Mouse (Mus musculus) stomach, postnatal 0 days (tissue): Measurements from ENCODE around the gene Abcc2. TPM values are rescaled to one million over a fixed set of nuclear protein-coding genes. Genes with fewer than 3 reads are reported as not detected.

Experiments
- ATAC-seq: fragments of 200-750 bp; cut with Nextera tagmentation; 2 replicates; pipeline ENCODE4 v1.8.0; 2017; ENCODE audit not compliant: low FRiP score, low TSS enrichment
- DNase-seq: peaks from one replicate; pipeline ENCODE4 v3.0.0-alpha.2; 2016; ENCODE audit warnings: low spot score
- H3K27ac ChIP-seq: fragments of 300-500 bp; sonication (generic); replicated peaks from 2 replicates; pipeline ENCODE4 v1.5.1; 2014; ENCODE audit warnings: mild to moderate bottlenecking, control low read depth
- H3K27me3 ChIP-seq: fragments of 300-500 bp; sonication (generic); 2 replicates; pipeline ENCODE4 v1.6.1; 2014; ENCODE audit warnings: low read length; ENCODE audit not compliant: control insufficient read depth, insufficient read depth
- H3K36me3 ChIP-seq: fragments of 300-500 bp; sonication (generic); 2 replicates; pipeline ENCODE4 v1.6.1; 2014; ENCODE audit warnings: low read length, mixed read lengths; ENCODE audit not compliant: control insufficient read depth, insufficient read depth
- H3K4me1 ChIP-seq: fragments of 300-500 bp; sonication (generic); replicated peaks from 2 replicates; pipeline ENCODE4 v1.6.1; 2014; ENCODE audit warnings: antibody characterized with exemption; ENCODE audit not compliant: control insufficient read depth, insufficient read depth
- H3K4me2 ChIP-seq: fragments of 300-500 bp; sonication (generic); replicated peaks from 2 replicates; pipeline ENCODE4 v1.6.1; 2014; ENCODE audit warnings: low read depth, mild to moderate bottlenecking, control low read depth, moderate library complexity
- H3K4me3 ChIP-seq: fragments of 300-500 bp; sonication (generic); 2 replicates; pipeline ENCODE4 v1.5.1; 2014; ENCODE audit warnings: low read depth, low read length, control low read depth
- H3K9ac ChIP-seq: fragments of 300-500 bp; sonication (generic); 2 replicates; pipeline ENCODE4 v1.6.1; 2014; ENCODE audit warnings: mild to moderate bottlenecking, low read length, control low read depth, mixed read lengths
- H3K9me3 ChIP-seq: fragments of 300-500 bp; sonication (generic); 2 replicates; pipeline ENCODE4 v1.6.1; 2016; ENCODE audit warnings: low read length; ENCODE audit not compliant: control insufficient read depth
- CTCF ChIP-seq: IDR thresholded peaks from 2 replicates; pipeline ENCODE4 v1.5.1; 2016; ENCODE audit warnings: antibody characterized with exemption, low read depth, mild to moderate bottlenecking, moderate library complexity
- EP300 ChIP-seq: optimal IDR thresholded peaks from 2 replicates; pipeline ENCODE3; 2016; ENCODE audit warnings: antibody characterized with exemption
- WGBS: fragments of 180-500 bp; shearing (Covaris S2); extraction: QIAGEN DNeasy Blood & Tissue Kit; methylation state at CpG from one replicate; pipeline ENCODE4 v1.1.7; 2014; 5-methylcytosine and 5-hydroxymethylcytosine counted together
- polyA plus RNA-seq: library from polyadenylated mRNA; unstranded; fragments of >200 nt; fragmentation: Nextera tagmentation; extraction: Ambion mirVana; gene quantifications from 2 replicates; pipeline ENCODE4 v1.2.1, GENCODE M21; 2015

The Abcc2 gene
- polyA plus RNA-seq, 1 experiment from 2014 or later, result 0.15 TPM

DNA sequence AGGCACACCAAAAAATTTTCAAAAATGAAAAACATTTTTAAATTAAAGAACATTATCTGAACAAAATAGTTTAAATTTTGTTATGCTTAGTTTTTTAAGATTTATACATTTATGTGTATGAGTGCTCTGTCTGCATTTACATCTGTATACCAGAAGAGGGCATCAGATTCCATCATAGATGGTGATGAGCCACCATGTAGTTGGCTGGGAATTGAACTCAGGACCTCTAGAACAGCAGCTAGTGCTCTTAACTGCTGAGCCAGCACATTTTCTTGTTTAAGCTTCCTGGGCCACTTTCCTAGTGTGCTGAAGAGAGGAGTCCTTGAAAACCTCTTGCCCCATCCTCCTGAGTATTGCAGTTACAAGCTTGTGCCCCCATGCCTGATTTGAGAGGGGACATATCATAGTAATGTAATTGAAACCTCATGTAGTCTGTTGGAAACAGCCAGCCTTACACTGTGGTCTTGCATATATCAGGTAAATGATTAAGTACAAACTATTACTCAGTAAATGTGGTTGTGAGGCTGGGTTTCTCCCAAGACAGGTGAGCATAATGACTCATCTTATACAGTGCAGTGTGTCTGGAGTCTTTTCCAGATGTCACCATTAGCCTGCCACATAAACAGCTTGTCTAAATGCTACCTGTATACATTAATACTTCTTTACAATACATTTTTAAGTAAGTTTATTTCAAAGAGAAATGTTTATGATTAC, 20.3 kb upstream of the Abcc2 start:
- peak; percentile 81 for ATAC-seq
- TF ChIP-seq CTCF, result peak; percentile 44
- no peak for TF ChIP-seq EP300

GRCm38 (mm10) chr19:43762410-43762809, 19.6 kb upstream of the Abcc2 start:
- no peaks in the 10 kb centered on the region for H3K27me3 ChIP-seq
- no peak for ATAC-seq

More for the DNA sequence above, 20.3 kb upstream of the Abcc2 start:
- Histone ChIP-seq H3K9ac (no peak overlapping the region), H3K4me1 (no peaks in the 10 kb centered on the region), H3K4me3 (no peak overlapping the region), H3K36me3 (no peaks in the 10 kb centered on the region), H3K9me3 (no peaks in the 10 kb centered on the region), H3K27me3 (no peaks in the 10 kb centered on the region), H3K4me2 (no peak overlapping the region), H3K27ac (no peak overlapping the region)
- DNase-seq, result no peak

GRCm38 (mm10) chr19:43766451-43766850, 15.5 kb upstream of the Abcc2 start:
- no peaks in the 10 kb centered on the region for H3K4me1 ChIP-seq
- H3K27ac ChIP-seq, result no peak overlapping the region
- H3K9ac ChIP-seq, result no peak overlapping the region
- H3K36me3 ChIP-seq, result no peaks in the 10 kb centered on the region
- H3K9me3 ChIP-seq, result no peaks in the 10 kb centered on the region
- H3K4me2 ChIP-seq, result no peak overlapping the region
- no peak overlapping the region for H3K4me3 ChIP-seq
- WGBS, result 86% methylated on average over 5 of the region's 5 CpGs
- ATAC-seq (no peak), DNase-seq (no peak)
- H3K27me3 ChIP-seq, result no peaks in the 10 kb centered on the region
- TF ChIP-seq EP300 (no peak), CTCF (no peak)

More at GRCm38 (mm10) chr19:43762410-43762809, 19.6 kb upstream of the Abcc2 start:
- Histone ChIP-seq H3K4me1 (no peaks in the 10 kb centered on the region), H3K4me3 (no peak overlapping the region), H3K9me3 (no peaks in the 10 kb centered on the region), H3K27ac (no peak overlapping the region), H3K9ac (no peak overlapping the region), H3K36me3 (no peaks in the 10 kb centered on the region), H3K4me2 (no peak overlapping the region)
- TF ChIP-seq CTCF (no peak), EP300 (no peak)
- DNase-seq, result no peak
- 74% methylated on average over 2 of the region's 2 CpGs for WGBS

- TF ChIP-seq EP300, result no peak
- TF ChIP-seq CTCF, result no peak
Observed at GRCm38 (mm10) chr19:43767549-43768322, 14.3 kb upstream of the Abcc2 start.

GRCm38 (mm10) chr19:43769366-43769960, 12.5 kb upstream of the Abcc2 start:
- TF ChIP-seq EP300, result no peak
- no peak for TF ChIP-seq CTCF
- Histone ChIP-seq H3K9ac (no peak overlapping the region), H3K4me1 (no peaks in the 10 kb centered on the region), H3K4me3 (no peak overlapping the region), H3K4me2 (no peak overlapping the region), H3K36me3 (no peaks in the 10 kb centered on the region), H3K27me3 (no peaks in the 10 kb centered on the region), H3K27ac (no peak overlapping the region), H3K9me3 (no peaks in the 10 kb centered on the region)
- WGBS, result 71% methylated on average over 5 of the region's 5 CpGs
- DNase-seq (no peak), ATAC-seq (no peak)

More at GRCm38 (mm10) chr19:43767549-43768322, 14.3 kb upstream of the Abcc2 start:
- DNase-seq (peak; percentile 43), ATAC-seq (peak; percentile 92)
- H3K4me2 ChIP-seq, result no peak overlapping the region
- no peak overlapping the region for H3K4me3 ChIP-seq
- H3K9ac ChIP-seq, result no peak overlapping the region
- no peaks in the 10 kb centered on the region for H3K36me3 ChIP-seq
- no peak overlapping the region for H3K27ac ChIP-seq
- no peaks in the 10 kb centered on the region for H3K9me3 ChIP-seq
- H3K27me3 ChIP-seq, result no peaks in the 10 kb centered on the region
- WGBS, result 49% methylated on average over 9 of the region's 9 CpGs
- no peaks in the 10 kb centered on the region for H3K4me1 ChIP-seq

DNA sequence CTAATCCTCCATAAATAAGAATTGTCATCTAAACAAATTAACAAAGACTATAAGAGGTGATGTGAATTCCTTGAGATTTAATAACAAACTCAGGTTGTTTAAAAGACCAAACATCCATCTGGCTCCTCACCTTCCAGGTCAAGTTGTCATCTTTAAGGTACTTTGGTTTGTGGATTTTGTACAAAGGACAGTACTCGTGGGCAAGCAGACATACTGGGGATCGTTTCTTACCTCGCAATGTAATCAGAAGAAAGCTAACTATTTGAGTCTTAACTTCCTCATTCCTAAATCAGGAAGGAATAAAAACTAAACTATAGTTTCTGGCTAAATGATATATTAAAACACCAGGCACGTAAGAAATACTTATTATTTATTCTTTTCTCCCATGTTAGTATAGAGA, 11.4 kb upstream of the Abcc2 start:
- TF ChIP-seq CTCF (no peak), EP300 (no peak)
- 56% methylated on average over 4 of the region's 4 CpGs for WGBS
- Histone ChIP-seq H3K4me1 (no peaks in the 10 kb centered on the region), H3K4me2 (no peak overlapping the region), H3K36me3 (no peaks in the 10 kb centered on the region), H3K4me3 (no peak overlapping the region), H3K9me3 (no peaks in the 10 kb centered on the region), H3K9ac (no peak overlapping the region), H3K27ac (no peak overlapping the region), H3K27me3 (no peaks in the 10 kb centered on the region)
- ATAC-seq, result no peak
- DNase-seq, result no peak
